Mouse (Mus musculus): ENCODE measurements around the gene Map4k5.
A peak's percentile ranks its signal among the peaks of the same experiment; 100 is the strongest.

Gene Map4k5

DNA sequence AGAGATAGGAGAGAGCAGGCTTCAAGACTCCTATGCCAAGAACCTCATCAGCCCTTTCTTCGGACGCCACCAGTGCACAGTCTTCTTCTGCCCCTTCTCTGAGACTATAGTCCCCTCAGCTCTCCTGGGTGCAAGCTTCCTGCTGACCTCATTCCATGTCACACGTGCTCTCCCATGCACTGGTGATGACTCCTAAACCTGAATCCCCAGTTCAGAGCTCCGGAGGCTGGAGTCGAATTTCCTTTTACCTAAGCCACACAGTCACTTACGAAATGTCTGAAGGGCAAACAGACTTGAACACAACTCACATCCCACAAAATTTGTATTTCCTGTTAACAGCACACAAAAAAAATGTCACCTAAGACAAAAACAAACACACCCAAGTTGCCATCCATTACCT lies 5.2 kb downstream of the Map4k5 start:
- DNase-seq (ENCODE audit: low read depth, low spot score), result no peak

DNA sequence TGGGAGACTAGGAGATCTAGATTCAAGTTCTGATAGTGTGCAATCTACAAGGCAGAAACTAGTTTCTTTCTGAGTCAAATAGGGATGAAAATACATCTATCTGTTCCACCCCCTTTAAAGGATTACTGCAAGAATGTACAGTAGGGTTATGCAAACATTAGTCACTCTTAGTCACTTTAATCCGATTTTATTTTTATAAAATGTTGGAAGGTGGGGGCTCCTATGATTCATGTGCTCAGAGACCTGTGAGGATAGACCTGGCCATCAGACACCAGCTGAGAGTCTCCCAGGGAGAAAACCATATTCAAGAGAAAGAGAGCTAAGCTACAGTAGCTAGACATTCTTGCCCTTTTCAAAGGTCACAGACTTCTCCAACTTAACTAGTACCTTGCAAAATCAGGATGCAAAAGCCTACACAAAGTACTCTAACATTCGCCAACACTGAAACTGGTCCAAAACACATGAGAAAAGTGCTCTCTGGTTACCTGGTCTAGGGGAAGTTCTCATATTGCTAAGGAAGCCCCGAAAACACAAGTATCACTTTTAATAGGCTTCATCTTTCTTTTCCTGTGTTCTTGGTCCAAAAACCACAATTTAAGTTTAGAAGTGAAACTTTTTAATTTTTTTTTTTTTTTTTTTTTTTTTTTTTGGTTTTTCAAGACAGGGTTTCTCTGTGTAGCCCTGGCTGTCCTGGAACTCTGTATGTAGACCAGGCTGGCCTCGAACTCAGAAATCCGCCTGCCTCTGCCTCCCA lies 7.7 kb downstream of the Map4k5 start:
- DNase-seq (ENCODE audit: low read depth, low spot score), result no peak

DNA sequence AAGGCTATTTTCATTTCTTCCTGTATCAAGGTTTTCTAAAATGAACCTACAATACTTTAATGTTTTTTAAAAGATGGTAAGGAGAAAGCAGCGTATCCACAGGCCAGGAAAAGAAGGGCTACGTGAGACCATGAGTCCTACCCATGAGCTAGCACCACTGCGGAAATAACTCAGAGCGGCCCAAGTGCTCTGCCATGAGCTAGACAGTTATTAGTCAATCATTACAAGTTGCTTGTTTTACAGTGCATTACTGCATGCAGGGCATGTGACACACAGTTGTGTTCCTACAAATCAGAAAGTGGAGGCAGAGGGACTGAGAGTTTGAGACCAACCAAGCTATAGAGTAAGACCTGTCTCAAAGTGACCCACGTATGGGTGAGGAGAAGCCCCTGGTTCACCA lies 8.9 kb downstream of the Map4k5 start:
- DNase-seq (ENCODE audit: low read depth, low spot score), result no peak

DNA sequence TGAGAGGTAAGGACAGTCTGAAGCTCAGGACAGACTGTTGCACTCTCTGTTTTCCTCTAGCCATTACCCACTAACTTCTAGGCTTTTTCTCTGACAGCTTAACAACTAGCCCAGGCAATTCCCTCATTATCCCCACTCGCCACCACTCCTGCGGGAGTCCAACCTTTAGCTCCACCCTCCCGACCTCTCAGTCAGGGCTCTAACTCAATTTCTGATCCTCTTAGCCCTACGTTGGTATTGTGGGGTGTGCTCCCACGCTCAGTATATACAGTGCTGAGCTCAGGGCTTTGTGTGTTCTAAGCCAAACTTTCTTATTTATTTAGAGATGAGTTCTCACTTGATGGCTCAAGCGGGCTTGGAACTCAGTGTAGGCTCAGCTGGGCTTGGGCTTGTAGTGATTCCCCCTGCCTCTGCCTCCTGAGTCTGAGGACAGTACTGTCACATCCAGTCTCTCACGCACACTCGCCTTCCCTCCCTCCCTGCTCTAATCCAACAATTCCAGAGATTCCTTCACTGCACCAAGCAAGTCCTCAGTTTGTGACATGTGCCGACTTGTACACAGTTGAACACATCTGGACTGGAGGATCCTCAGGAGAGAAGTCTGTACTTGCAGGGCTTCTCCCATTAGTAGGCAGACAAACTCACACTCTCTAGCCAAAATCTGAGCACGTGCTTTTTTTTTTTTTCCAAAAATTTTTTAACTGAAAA lies 11.6 kb downstream of the Map4k5 start:
- DNase-seq (ENCODE audit: low read depth, low spot score), result peak; percentile 8

DNA sequence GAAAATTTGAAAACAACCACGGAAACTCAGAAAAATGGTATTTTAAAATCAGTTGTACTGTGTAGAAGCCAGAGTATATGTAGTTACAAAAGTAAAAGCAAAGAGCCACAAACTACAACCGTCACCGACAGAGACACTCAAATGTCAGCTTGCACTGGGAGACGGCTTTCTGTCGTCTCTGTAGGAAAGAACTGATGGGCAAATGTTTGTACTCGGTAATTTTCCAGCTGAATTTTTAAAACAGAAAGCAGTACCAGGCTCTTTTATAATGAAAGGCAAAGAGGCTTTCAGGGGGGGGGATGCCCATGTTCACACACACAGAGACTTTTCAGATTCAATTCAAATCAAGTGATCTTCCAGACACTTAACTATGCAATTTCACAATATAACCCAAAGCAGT lies 13.3 kb downstream of the Map4k5 start:
- DNase-seq (ENCODE audit: low read depth, low spot score), result no peak

DNA sequence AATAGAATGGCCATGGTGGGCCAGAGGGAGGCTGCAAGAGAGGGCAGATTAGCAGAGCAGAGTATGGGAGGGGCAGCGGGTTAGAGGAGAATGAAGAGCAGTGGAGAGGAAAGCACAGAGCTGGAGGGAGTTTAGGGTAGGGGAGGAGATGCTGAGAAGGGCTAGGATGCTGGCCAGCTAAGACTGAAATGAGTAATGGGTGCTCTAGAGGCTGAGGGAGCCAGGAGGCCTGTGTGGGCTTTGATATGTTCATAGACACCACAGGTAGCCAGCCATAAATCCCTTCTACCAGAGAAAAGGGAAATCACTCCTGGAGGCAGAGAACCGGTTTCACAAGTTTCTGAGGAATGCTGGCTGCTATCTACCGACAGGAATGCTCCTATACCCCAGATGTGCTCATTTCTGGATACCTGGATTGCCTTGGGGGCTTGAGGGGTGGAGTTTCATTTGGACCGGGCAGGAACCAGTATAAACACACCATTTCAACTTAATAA lies 13.8 kb downstream of the Map4k5 start:
- DNase-seq (ENCODE audit: low read depth, low spot score), result no peak

DNA sequence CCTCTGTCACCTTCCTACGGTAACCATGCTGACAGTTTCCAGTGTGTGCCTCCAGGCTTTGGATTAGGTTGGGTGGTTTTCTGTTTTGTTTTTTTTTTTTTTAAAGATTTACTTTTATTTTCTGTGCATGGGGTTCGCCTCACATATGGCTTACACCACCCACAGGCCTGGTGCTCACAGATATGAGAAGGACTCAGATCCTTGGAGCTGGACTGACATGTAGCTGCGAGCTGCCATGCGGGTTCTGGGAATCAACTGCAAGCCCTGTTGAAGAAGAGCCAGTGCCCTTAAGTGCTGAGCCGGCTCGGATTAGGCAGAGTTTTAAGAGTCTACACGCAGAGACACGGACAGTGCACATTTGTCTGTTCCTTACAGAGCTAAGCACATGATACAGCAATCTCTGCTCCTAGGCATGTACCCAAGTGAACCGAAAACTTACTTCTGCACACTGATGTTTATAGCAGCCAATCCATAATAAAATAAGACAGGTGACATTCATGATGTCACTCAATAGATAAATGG lies 15.1 kb downstream of the Map4k5 start:
- DNase-seq (ENCODE audit: low read depth, low spot score), result no peak

DNA sequence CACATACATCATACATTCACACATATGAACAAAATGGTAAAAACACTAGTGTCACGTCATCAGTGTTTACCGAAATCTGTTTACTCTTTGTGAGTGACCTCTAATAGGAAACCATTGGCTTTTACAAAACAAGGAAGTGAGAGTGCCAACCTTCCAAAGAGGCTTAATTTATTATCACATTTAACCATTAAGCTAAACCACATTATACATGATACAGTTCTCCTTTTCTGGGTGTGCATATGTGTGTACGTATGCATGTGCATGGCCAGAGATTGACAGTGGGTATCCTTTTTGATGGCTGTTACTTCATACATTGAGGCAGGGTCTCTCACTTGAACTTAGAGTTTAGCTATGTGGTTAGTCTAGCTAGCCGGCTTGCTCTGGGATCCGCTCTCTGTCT lies 21.4 kb downstream of the Map4k5 start:
- DNase-seq (ENCODE audit: low read depth, low spot score), result no peak

DNA sequence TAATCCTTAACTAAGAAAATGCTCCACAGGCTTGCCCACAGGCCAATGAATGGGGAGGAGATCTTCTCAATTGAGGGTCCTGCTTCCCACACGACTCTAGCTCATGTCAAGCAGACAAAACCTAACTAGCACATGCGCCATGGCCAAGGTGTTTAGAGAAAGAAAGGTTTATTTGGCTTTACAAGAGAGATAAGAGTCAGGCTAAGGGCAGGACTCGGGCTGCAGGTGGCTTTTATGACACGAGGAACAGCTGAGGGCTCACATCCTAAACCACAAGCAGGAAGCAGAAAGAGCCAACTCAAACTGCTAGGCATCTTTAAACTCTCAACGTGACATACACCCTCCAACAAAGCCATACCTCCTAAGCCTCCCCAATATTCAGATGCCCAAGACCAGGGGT lies 25.7 kb downstream of the Map4k5 start:
- no peak for DNase-seq (ENCODE audit: low read depth, low spot score)

DNA sequence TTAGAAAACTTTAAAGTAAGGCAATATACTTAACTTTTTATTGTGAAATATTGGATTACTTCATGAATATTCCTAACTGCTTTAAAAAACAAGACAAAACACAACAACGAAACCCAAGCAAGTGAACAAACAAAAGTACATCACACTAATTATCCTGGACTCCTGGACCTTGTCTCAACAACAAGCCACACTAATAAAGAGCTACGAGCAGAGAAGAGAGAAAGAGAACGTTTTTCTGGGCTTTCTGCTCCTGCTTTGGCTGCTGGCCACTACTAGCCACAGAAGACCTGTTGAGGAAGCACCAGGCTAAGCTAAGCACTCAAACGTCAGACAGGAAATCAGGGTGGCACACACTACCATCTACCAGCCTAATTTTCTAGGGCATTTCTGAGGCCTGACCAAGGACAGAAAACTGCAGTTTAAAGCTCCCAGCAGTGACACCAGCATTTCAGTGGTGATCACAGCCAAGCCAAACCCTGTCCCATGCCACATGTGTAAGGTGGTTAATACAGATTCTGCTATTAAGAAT lies 28.8 kb downstream of the Map4k5 start:
- DNase-seq (ENCODE audit: low read depth, low spot score), result no peak

DNA sequence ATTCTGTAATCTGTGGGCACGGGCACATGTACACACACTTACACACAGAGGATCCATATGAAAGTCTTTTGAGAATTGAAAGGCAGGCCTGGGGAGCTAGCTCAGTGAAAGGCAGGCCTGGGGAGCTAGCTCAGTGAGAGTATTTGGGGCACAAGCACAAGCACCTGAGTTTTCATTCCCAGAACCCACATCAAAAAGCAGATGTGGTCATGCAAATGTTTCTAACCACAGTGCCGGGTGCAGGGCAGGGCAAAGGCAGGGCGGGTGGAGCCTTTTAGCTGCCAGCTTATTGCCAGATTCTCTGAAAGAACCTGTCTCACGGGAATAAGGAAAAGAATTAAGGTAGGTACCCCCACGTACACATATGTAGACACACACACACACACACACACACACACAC lies 29.5 kb downstream of the Map4k5 start:
- no peak for DNase-seq (ENCODE audit: low read depth, low spot score)

DNA sequence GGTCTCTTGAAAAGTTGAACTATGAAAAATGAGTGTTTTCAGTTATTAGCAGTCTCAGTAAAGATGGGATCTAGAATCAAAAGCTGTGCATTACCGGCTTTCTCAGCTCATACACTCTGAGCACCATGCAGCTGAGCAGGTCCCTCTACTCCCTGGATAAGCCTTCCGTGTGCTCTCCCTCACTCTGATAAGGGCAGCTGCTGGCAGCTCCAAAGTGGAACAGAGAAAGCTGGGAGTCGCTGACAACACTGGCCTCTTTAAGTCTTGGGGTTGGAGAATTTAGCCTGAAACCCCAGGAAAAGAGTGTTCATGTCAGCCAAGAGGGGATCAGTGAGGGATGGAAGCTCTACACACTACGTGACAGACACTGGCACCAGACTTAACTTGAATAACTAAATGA lies 34.2 kb downstream of the Map4k5 start:
- DNase-seq (ENCODE audit: low read depth, low spot score), result no peak

DNA sequence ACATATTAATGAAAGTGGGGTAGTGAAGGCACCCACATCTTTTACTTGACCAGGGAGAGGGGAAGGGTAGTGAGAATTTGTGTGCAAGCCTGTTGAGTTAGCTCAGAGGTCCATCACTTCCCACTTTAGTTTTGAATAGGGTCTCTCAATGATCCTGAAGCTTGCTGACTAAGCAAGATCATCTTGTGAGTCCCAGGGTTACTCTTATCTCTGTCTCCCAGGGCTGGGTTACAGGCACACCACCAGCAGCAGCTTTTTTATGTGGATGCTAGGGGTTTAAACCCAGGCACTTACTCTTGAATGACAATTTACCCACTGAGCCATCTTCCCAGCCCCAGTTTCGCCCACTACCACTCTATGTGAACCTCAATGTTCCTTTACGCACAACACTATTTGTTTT lies 35.4 kb downstream of the Map4k5 start:
- DNase-seq (ENCODE audit: low read depth, low spot score), result no peak

DNA sequence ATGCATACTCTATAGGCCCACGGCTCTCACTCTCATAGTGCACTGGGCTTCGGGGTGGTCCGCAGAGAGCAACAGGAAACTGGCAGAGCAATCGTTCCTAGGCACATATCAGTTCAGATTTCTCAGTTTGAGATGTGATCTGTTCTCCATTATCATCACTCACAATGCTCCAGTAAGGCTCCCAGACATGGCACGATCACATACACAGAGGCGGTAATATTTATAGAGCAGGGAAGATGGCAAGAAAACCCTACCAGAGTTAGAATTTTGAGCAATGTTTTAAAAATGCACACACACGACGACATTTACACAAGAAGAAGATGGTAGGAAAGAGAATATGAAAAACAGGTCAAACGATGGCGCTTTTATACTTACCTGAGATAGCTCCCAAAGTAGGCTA lies 36.6 kb downstream of the Map4k5 start:
- no peak for DNase-seq (ENCODE audit: low read depth, low spot score)

DNA sequence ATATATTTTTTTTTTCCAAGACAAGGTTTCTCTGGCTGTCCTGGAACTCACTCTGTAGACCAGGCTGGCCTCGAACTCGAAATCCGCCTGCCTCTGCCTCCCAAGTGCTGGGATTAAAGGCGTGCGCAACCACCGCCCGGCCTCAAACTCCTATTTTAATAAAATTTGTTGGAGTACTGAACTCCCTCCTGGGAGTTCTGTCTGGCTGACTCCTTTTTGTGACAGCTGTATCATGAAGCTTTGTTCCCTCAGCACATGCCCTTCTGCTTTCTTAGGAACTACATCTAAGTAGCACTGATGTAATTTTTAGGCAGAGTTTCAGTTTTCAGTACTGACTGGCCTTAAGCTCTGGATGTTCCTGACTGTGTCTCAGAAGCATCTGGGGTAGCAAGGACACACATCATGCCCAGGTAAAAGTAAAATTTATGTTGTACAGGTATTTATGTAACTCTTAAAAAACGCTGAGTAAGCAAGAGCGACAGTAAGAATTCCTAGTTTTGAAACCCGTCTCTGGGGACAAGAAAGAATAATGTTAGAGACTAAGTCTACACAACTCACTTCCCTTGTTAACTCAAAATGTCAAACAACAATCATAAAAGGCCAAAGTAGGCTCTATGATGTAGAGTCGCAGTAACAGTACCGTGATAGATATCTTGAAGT lies 37.2 kb downstream of the Map4k5 start:
- no peak for DNase-seq (ENCODE audit: low read depth, low spot score)

DNA sequence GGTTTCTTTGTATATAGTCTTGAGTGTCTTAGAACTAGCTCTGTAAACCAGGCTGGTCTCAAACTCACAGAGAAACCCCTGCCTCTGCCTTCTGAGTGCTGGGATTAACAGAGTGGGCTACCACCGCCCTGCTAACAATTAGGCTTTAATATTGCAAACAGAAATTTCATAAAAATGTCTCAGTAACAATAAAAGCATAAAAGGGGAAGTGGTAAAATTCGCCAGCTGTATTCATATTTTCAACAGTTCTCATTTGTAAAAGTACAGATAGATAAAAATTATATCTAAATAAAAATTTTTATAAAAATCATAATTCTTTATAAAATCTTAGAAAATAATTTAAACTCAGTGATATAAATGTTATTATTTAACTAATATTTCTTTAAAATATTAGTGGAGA lies 39.1 kb downstream of the Map4k5 start:
- DNase-seq (ENCODE audit: low read depth, low spot score), result no peak

DNA sequence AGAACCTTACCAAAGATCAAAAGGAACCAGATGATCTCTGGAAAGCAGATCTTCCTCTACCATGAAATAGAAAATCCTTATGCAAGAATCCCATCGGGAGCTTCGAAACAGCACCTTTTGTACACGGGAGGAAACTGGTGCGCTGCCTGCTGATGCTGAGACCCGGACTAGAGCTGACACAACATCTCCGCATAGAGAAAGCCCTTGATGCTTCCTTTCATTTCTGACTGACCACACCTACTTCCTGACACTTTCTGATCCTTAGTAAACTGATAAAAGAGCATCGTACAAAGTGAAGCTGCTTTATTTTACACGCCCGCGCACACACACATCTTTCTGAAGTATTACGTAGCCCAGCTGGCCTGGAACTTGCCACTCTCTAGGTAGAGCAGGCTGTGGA lies 39.6 kb downstream of the Map4k5 start:
- DNase-seq (ENCODE audit: low read depth, low spot score), result no peak

DNA sequence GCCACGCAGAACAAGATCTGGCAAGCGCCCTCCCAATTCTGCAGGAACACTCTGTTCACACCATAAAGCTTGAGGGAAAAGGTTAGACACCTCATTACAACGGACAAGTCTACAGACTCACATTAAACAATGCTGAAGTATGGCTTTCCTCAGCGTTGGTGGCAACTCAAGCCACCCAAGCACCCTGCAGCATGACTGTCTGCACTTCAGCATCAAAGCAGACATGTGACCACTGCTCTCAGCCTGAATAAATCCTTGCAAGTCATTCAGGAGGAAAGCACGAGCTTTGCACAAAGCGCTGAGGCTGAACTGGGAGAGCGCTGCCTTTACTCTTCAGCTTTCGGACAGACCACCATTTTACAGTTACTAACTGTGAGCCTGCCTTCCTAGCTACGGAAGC lies 40.7 kb downstream of the Map4k5 start:
- DNase-seq (ENCODE audit: low read depth, low spot score), result no peak

DNA sequence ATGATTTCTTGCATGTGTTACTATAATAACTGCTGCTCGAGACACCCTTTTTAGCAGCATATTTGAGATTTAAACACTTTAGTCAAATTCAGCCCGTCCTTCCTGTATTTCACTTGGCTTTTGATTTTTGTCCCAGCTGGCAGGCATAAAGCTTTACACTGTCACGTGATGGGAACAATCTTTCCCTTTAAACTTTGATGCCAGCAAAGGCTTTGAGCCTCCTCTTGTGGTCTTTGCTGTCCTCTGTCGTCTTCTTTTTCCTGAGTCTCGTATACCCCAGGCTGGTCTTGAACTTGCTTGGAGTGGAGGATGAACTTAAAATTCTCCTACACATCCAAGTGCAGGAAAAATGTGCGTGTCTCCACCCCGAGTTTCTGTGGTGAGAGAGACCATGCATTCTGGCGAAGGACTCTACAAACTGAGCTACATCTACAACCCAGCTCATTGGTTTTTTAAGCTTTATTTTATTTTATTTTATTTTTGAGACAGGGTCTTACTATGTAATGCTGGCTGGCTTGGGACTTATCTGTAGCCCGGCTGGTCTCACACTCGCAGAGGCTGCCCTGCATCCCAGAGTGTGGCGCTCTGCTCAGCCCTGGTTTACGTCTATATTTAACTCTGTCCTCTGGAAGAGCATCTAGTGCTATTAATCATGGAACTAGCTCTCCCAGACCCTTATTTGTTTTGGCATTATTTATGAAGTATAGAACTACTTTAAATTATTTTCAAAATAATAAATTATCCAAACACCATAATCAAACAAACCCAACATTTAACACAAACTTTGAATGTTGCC lies 44.7 kb downstream of the Map4k5 start:
- DNase-seq (ENCODE audit: low read depth, low spot score), result no peak

DNA sequence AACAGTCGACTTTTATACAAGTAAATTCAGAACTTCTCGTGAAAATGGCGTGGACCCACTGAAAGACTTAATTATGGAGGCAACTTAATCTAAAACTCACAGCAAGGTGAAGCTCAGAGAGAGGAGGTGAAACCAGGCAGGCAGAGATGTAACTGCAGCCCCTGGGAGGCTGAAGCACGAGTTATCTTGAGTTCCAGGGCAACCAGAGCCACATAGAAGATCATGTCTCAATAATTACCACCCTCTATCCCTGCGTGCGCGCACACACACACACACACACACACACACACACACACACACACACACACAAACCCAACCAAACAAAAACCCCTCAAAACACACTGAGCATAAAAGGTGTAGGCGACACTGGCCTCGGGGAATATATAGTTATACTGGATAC lies 46.5 kb downstream of the Map4k5 start:
- no peak for DNase-seq (ENCODE audit: low read depth, low spot score)

DNA sequence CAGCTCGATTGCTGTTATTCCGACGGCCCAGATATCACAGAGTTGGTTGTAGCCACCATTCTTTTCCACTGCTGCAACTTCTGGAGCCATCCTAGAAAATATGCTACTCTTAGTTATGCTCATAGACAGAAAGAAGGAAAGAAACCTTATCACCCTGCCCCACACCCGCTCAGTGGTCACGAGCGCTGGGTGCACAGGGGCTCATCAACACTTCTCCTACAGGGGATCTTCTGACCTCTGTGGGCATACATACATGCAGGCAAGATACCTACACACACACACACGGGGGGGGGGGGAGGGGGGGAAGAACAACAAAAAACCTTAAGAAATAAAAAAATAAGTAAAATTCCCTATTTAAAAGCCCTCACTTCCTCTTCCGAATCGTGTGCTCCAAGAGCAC lies 47.3 kb downstream of the Map4k5 start:
- no peak for DNase-seq (ENCODE audit: low read depth, low spot score)

Measured in ES-CJ7 (cell line).